Mouse (Mus musculus) cerebellum, adult 2 months (tissue): ENCODE measurements at regions not wholly inside any gene's neighbourhood (a gene's known extent, or its start where the extent isn't known, plus 50 kb on each side); places are given as distances from the start of the nearest gene placed in this dataset.

Experiments used
- DNase-seq, 2 experiments: peaks; one replicate each; pipeline ENCODE4 v3.0.0; 2021
- H3K27ac ChIP-seq: fragments of 200-500 bp; 2 replicates; pipeline ENCODE4 v1.5.1; 2012; ENCODE audit warnings: low read length, control low read depth, inconsistent platforms; ENCODE audit not compliant: insufficient read depth
- H3K27me3 ChIP-seq: fragments of 200-500 bp; 2 replicates; pipeline ENCODE4 v1.6.1; 2012; ENCODE audit warnings: inconsistent platforms, mild to moderate bottlenecking, low read length, moderate library complexity; ENCODE audit not compliant: control insufficient read depth, insufficient read depth
- H3K4me1 ChIP-seq: fragments of 200-500 bp; 2 replicates; pipeline ENCODE4 v1.6.1; 2011; ENCODE audit warnings: low read length; ENCODE audit not compliant: control insufficient read depth, insufficient read depth
- H3K4me3 ChIP-seq: fragments of 200-500 bp; replicated peaks from 2 replicates; pipeline ENCODE3; 2011; ENCODE audit warnings: mild to moderate bottlenecking, low read depth, low read length, control low read depth; ENCODE audit not compliant: insufficient read depth
- CTCF ChIP-seq: fragments of 200-500 bp; IDR thresholded peaks from 2 replicates; pipeline ENCODE4 v1.5.1; 2011; ENCODE audit warnings: low read depth, mild to moderate bottlenecking, control low read depth, low read length, moderate library complexity, borderline replicate concordance; ENCODE audit not compliant: insufficient read depth
- POLR2A ChIP-seq: fragments of 200-500 bp; IDR thresholded peaks from 2 replicates; pipeline ENCODE4 v1.6.1; 2011; ENCODE audit warnings: low read length, control low read depth, borderline replicate concordance; ENCODE audit not compliant: insufficient read depth
- WGBS: fragments of 180-500 bp; shearing (Covaris S2); methylation state at CpG from one replicate; pipeline ENCODE4 v1.1.7; 2018; 5-methylcytosine and 5-hydroxymethylcytosine counted together

DNA sequence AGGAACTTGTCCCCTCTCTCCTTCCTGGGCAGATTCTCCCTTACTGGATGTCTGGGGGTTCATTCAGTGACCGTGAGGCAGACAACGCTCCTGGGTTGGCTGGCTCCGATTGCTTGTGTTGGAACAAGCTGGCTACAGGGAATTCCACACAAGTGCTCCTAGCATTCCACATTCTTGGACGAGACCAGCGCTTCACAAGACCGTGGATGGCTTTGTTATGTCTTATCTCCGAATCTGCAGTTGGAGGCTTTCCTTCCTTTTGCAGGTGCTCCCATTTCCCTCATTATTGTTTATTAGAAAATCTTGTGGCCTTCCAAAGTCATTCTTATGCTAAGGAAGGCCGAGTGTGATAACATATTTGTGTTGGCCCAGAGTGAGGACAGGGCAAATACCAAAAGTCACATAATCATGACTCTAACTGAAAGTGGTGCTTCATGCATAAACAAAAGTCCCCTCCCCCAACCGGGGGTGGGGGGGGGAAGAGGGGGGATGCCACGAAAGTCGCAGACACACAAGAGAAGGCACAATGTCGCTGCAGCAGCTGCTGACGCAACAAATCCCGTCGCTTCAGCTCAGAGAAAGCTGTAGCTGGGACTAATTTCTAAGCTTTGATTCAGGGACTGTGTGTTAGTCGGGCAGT is 61.7 kb upstream of the Gm15217 start:
- TF ChIP-seq CTCF: no peak
- Histone ChIP-seq H3K27ac (no peak overlapping the region), H3K27me3 (no peaks in the 10 kb centered on the region), H3K4me3 (no peak overlapping the region), H3K4me1 (no peaks in the 10 kb centered on the region)
- 59% methylated on average over 16 of the region's 16 CpGs for WGBS
- no peak for DNase-seq

DNA sequence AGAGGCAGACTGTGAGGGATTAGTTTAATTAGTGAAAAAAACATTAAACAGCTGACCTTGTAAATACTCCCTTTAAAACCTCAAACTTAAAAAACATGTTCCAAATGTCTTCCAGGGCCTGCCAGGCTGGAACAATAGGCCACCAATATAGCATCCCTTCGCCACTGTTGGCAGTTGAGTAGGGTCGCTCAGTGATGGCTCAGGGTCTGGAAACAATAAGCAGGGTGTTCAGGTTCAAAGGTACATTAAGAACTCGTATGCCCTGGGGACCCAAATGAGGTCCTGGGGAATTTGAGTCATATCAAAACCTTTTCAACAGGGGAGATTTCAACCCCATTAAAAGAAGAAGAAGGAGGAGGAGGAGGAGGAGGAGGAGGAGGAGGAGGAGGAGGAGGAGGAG is 51.1 kb upstream of the Gm15217 start:
- no peaks in the 10 kb centered on the region for H3K4me1 ChIP-seq
- 61% methylated on average over 3 of the region's 3 CpGs for WGBS
- TF ChIP-seq CTCF (no peak), POLR2A (no peak)

More for the DNA sequence above, 51.1 kb upstream of the Gm15217 start:
- H3K27ac ChIP-seq: no peak overlapping the region
- no peaks in the 10 kb centered on the region for H3K27me3 ChIP-seq
- H3K4me3 ChIP-seq: no peak overlapping the region
- DNase-seq: no peak
